ENCODE assay signal across 9 mouse cellular contexts in genomic region chr9:15529275-15529964, GRCm38 (mm10). TPM values are rescaled to one million over a fixed set of nuclear protein-coding genes. Genes with fewer than 3 reads are reported as not detected.
A peak's percentile ranks its signal among the peaks of the same experiment; 100 is the strongest.
DNase-seq lines count a peak whose midpoint lies in the region; ATAC-seq and TF ChIP-seq lines count a peak whose summit lies in the region.
"Had no signal": no experiment of that assay in that cellular context is flagged by ENCODE, and none has a peak within 500 bp of the region (broad histone marks: within the 10 kb centered on the region; RNA-seq: fewer than 3 reads in every experiment).

No protein-coding gene starts in this region.

- no peaks in the 10 kb centered on the region for H3K27me3 ChIP-seq in thymus, adult 2 months (ENCODE audit: control insufficient read depth, insufficient read depth, low read length)
- H3K27me3 ChIP-seq in kidney, postnatal 0 days (ENCODE audit: insufficient read depth, low read length), result no peaks in the 10 kb centered on the region
- no peaks in the 10 kb centered on the region for H3K27me3 ChIP-seq in midbrain, postnatal 0 days (ENCODE audit: insufficient read depth, low read length)
- H3K27me3 ChIP-seq: embryonic facial prominence, embryonic 15.5 days had no signal

- no peak overlapping the region for H3K4me2 ChIP-seq in kidney, postnatal 0 days (ENCODE audit: low read length)
- H3K4me2 ChIP-seq in midbrain, postnatal 0 days (ENCODE audit: low read depth, low read length, poor library complexity, severe bottlenecking), result no peak overlapping the region
- H3K4me2 ChIP-seq: embryonic facial prominence, embryonic 15.5 days had no signal

- no peaks in the 10 kb centered on the region for H3K9me3 ChIP-seq in kidney, postnatal 0 days (replicated peaks; ENCODE audit: low read length)
- no peaks in the 10 kb centered on the region for H3K9me3 ChIP-seq in midbrain, postnatal 0 days (ENCODE audit: low read length)
- H3K9me3 ChIP-seq: embryonic facial prominence, embryonic 15.5 days had no signal

- H3K4me3 ChIP-seq in thymus, adult 2 months (ENCODE audit: control insufficient read depth, insufficient read depth, low read length), result no peak overlapping the region
- H3K4me3 ChIP-seq in kidney, postnatal 0 days (replicated peaks; ENCODE audit: low read depth, low read length), result no peak overlapping the region
- no peak overlapping the region for H3K4me3 ChIP-seq in midbrain, postnatal 0 days (ENCODE audit: low read depth, low read length)
- H3K4me3 ChIP-seq: embryonic facial prominence, embryonic 15.5 days had no signal

- 85% methylated on average over 8 of the region's 8 CpGs for WGBS in thymus, adult 2 months
- 47% methylated on average over 8 of the region's 8 CpGs for WGBS in kidney, postnatal 0 days
- WGBS in midbrain, postnatal 0 days, result 55% methylated on average over 8 of the region's 8 CpGs

- ATAC-seq in kidney, postnatal 0 days (replicated peaks; ENCODE audit: low FRiP score, low read depth), result no peak
- no peak for ATAC-seq in midbrain, postnatal 0 days (ENCODE audit: low FRiP score)

- peaks cover 41% of the 10 kb centered on the region for H3K4me1 ChIP-seq in thymus, adult 2 months (replicated peaks; ENCODE audit: control insufficient read depth, insufficient read depth, low read length)
- H3K4me1 ChIP-seq in kidney, postnatal 0 days (replicated peaks; ENCODE audit: insufficient read depth, low read length), result peaks cover 19% of the 10 kb centered on the region
- H3K4me1 ChIP-seq in midbrain, postnatal 0 days (ENCODE audit: insufficient read depth, low read length), result no peaks in the 10 kb centered on the region

- H3K9ac ChIP-seq in kidney, postnatal 0 days (ENCODE audit: low read depth, low read length), result no peak overlapping the region
- no peak overlapping the region for H3K9ac ChIP-seq in midbrain, postnatal 0 days (replicated peaks; ENCODE audit: low read length, poor library complexity, severe bottlenecking)
- H3K9ac ChIP-seq: embryonic facial prominence, embryonic 15.5 days had no signal

- DNase-seq in adrenal gland, postnatal 14 days, result peak; percentile 55
- no peak for DNase-seq in adrenal gland, postnatal 4 days (ENCODE audit: low spot score in 2 of 2)
- DNase-seq in thymus, adult 2 months, result no peak
- DNase-seq in thymus, postnatal 4 days, result no peak
- DNase-seq in kidney, postnatal 0 days (ENCODE audit: low spot score), result no peak
- peak; percentile 32 for DNase-seq in midbrain, postnatal 0 days (ENCODE audit: low spot score)
- no peak for DNase-seq in MN1 (ENCODE audit: low spot score)
- DNase-seq in gastrocnemius, postnatal 25 days, result no peak

- TF ChIP-seq POLR2A in thymus, adult 2 months (IDR thresholded peaks at IDR 0.05; ENCODE audit: control insufficient read depth, extremely low read depth, insufficient read depth, low read length, poor library complexity), result no peak

- no peak for TF ChIP-seq CTCF in thymus, adult 2 months (IDR thresholded peaks at IDR 0.05; ENCODE audit: borderline replicate concordance, control insufficient read depth, extremely low read depth, insufficient read depth, low read length, poor library complexity)
- TF ChIP-seq CTCF in kidney, postnatal 0 days (IDR thresholded peaks at IDR 0.05; ENCODE audit: low read depth), result no peak
- TF ChIP-seq CTCF in midbrain, postnatal 0 days (IDR thresholded peaks at IDR 0.05), result no peak

- H3K36me3 ChIP-seq in thymus, adult 2 months (ENCODE audit: control insufficient read depth, insufficient read depth, low read length), result no peaks in the 10 kb centered on the region
- 0 out of 2 replicates have a peak, but pooled peaks cover 4% of the 10 kb centered on the region for H3K36me3 ChIP-seq in kidney, postnatal 0 days (ENCODE audit: insufficient read depth, low read length)
- no peaks in the 10 kb centered on the region for H3K36me3 ChIP-seq in midbrain, postnatal 0 days (ENCODE audit: insufficient read depth, low read length)
- H3K36me3 ChIP-seq: embryonic facial prominence, embryonic 15.5 days had no signal

- peak overlapping the region; percentile 22; the same call in 1 of the 2 replicates for H3K27ac ChIP-seq in thymus, adult 2 months (ENCODE audit: control insufficient read depth, insufficient read depth, low read length)
- peak overlapping the region; percentile 36 for H3K27ac ChIP-seq in kidney, postnatal 0 days
- H3K27ac ChIP-seq in midbrain, postnatal 0 days (ENCODE audit: low read depth, low read length), result no peak overlapping the region
- H3K27ac ChIP-seq: embryonic facial prominence, embryonic 15.5 days had no signal

RNA-seq across cellular contexts. Expression of gene Smco4, which starts 36.2 kb away (rescaled TPM):
- total RNA-seq in adrenal gland, postnatal 14 days (2021), result 32.1 and 38.9 TPM in 2 replicates
- 10 to 100 TPM; 28.9 to 34.1 TPM for total RNA-seq in adrenal gland, postnatal 4 days (2021)
- 8.8 and 9.6 TPM in 2 replicates for polyA plus RNA-seq in thymus, adult 2 months (2012; rRNA removed)
- 3.7 and 3.9 TPM in 2 replicates for polyA plus RNA-seq in kidney, postnatal 0 days (2015; fragmentation: Nextera tagmentation; extraction: Ambion mirVana)
- 3.5 and 5.0 TPM in 2 replicates for total RNA-seq in midbrain, postnatal 0 days (2014; rRNA removed)
- 0.38 and 0.42 TPM in 2 replicates for polyA plus RNA-seq in midbrain, postnatal 0 days (2015; fragmentation: Nextera tagmentation; extraction: Ambion mirVana)
- total RNA-seq in gastrocnemius, postnatal 25 days (2021), result 10 to 100 TPM in 1 of 2 experiments, 1 to 10 TPM in 1; 9.4 to 11.3 TPM

Comparison
In these comparisons a context has a peak if more than half of its experiments do, and no peak if none do; other contexts are left out.
1. DNase-seq: peak in adrenal gland, postnatal 14 days (single experiment) and midbrain, postnatal 0 days (single experiment); none in adrenal gland, postnatal 4 days (0 of 2), thymus, adult 2 months (single experiment), thymus, postnatal 4 days (single experiment), kidney, postnatal 0 days (single experiment), MN1 (single experiment) and gastrocnemius, postnatal 25 days (single experiment).